Mouse (Mus musculus): Measurements from ENCODE around the gene Gorab.

Gene Gorab

GRCm38 (mm10) chr1:163357733-163358132, 45.7 kb downstream of the Gorab start:
- no peak for DNase-seq (ENCODE audit: low read depth, low spot score)

GRCm38 (mm10) chr1:163356167-163356566, 47.3 kb downstream of the Gorab start:
- DNase-seq (ENCODE audit: low read depth, low spot score), result no peak

- DNase-seq (ENCODE audit: low read depth, low spot score), result no peak
These were observed 47.8 kb downstream of the Gorab start for GRCm38 (mm10) chr1:163355626-163356156.

- DNase-seq (ENCODE audit: low read depth, low spot score), result no peak
These were observed 52.5 kb downstream of the Gorab start for GRCm38 (mm10) chr1:163350988-163351387.

GRCm38 (mm10) chr1:163345541-163345940, 57.9 kb downstream of the Gorab start:
- DNase-seq (ENCODE audit: low read depth, low spot score), result no peak

- DNase-seq (ENCODE audit: low read depth, low spot score), result peak; percentile 60
These were observed 58.5 kb downstream of the Gorab start for GRCm38 (mm10) chr1:163344931-163345330.

- no peak for DNase-seq (ENCODE audit: low read depth, low spot score)
These were observed 64.3 kb downstream of the Gorab start for GRCm38 (mm10) chr1:163339219-163339561.

- DNase-seq (ENCODE audit: low read depth, low spot score), result no peak
These were observed 64.8 kb downstream of the Gorab start for GRCm38 (mm10) chr1:163338525-163339218.

- DNase-seq (ENCODE audit: low read depth, low spot score), result no peak
These were observed 65.6 kb downstream of the Gorab start for GRCm38 (mm10) chr1:163337821-163338220.

Measured in ZHBTc4 (cell line).